8 mouse cellular contexts compared by ENCODE assay signal in genomic region chr3:97226719-97227118, GRCm38 (mm10).
DNase-seq lines count a peak whose midpoint lies in the region; ATAC-seq and TF ChIP-seq lines count a peak whose summit lies in the region.

No protein-coding gene starts in this region.

- H3K9me3 ChIP-seq in MEL (replicated peaks; ENCODE audit: insufficient read depth, low read length), result no peaks in the 10 kb centered on the region
- H3K9me3 ChIP-seq in forebrain, postnatal 0 days (ENCODE audit: low read length), result no peaks in the 10 kb centered on the region

- H3K4me1 ChIP-seq in MEL (ENCODE audit: control insufficient read depth in 1 of 2, insufficient read depth in 2 of 2, low read length in 2 of 2), result peaks cover 3 to 16% of the 10 kb centered on the region in 2 experiments; a peak in 3 of 4 replicates
- H3K4me1 ChIP-seq in forebrain, postnatal 0 days (ENCODE audit: insufficient read depth), result peaks cover 15% of the 10 kb centered on the region

- no peak for TF ChIP-seq CTCF in MEL (IDR thresholded peaks at IDR 0.05 in 2 of 3, conservative IDR thresholded peaks at IDR 0.05 in 1 of 3; ENCODE audit: control insufficient read depth in 1 of 3, insufficient read depth in 1 of 3, low read depth in 2 of 3, low read length in 3 of 3, poor library complexity in 1 of 3, severe bottlenecking in 1 of 3)
- no peak for TF ChIP-seq CTCF in forebrain, postnatal 0 days (IDR thresholded peaks at IDR 0.05; ENCODE audit: low read depth)

- no peak for TF ChIP-seq RAD21 in MEL (IDR thresholded peaks at IDR 0.05; ENCODE audit: low read depth, low read length)

- H3K4me3 ChIP-seq in MEL (ENCODE audit: control insufficient read depth in 1 of 2, insufficient read depth in 1 of 2, low read depth in 2 of 2, low read length in 2 of 2), result peak overlapping the region; percentile 61 to 71
- peak overlapping the region; percentile 91 for H3K4me3 ChIP-seq in forebrain, postnatal 0 days (ENCODE audit: low read depth, low read length)
- peak overlapping the region; percentile 36 for H3K4me3 ChIP-seq in macrophage (ENCODE audit: inconsistent target)

- H3K36me3 ChIP-seq in MEL (ENCODE audit: control insufficient read depth in 1 of 2, insufficient read depth in 2 of 2, low read length in 2 of 2), result peaks cover 0 to 5% of the 10 kb centered on the region in 2 experiments; a peak in 2 of 4 replicates
- H3K36me3 ChIP-seq in forebrain, postnatal 0 days (ENCODE audit: insufficient read depth), result peaks cover 8% of the 10 kb centered on the region; the same call in 1 of the 2 replicates
- peaks cover 5% of the 10 kb centered on the region for H3K36me3 ChIP-seq in macrophage (ENCODE audit: inconsistent target)

- peak overlapping the region; percentile 77 for H3K4me2 ChIP-seq in forebrain, postnatal 0 days (ENCODE audit: low read depth)

- DNase-seq in kidney, adult 18-20 months, result peak; percentile 18
- no peak for DNase-seq in kidney, postnatal 25 days
- peak; percentile 44 for DNase-seq in MEL (ENCODE audit: low read depth, low spot score)
- peak; percentile 29 for DNase-seq in forebrain, postnatal 0 days
- no peak for DNase-seq in gastrocnemius, postnatal 14 days
- DNase-seq in left cerebral cortex, postnatal 14 days (ENCODE audit: low spot score in 2 of 2), result no peak
- DNase-seq in cerebellum, postnatal 14 days, result no peak

- no peak for TF ChIP-seq POLR2A in MEL (IDR thresholded peaks at IDR 0.05; ENCODE audit: control insufficient read depth in 1 of 2, insufficient read depth in 1 of 2, low read depth in 1 of 2, low read length in 2 of 2, poor library complexity in 1 of 2)

- intact Hi-C loops in gastrocnemius, postnatal 14 days (cut with DNase I; ENCODE audit: low total_unique reads), result loop anchor here (5.0 kb wide), 1 partner anchor 71 kb away; the partner anchor contains the start of gene Bcl9
- intact Hi-C loops in left cerebral cortex, postnatal 14 days (cut with DNase I), result loop anchor here (1.0 to 5.0 kb wide), 2 partner anchors 71 to 111 kb away; partner anchors contain the start of gene Bcl9

- H3K79me2 ChIP-seq in MEL (ENCODE audit: control insufficient read depth, insufficient read depth, low read length, poor library complexity) (peaks cover 1% of the 10 kb centered on the region; the same call in 1 of the 2 replicates), macrophage (ENCODE audit: inconsistent target) (no peaks in the 10 kb centered on the region; the same call in 1 of the 2 replicates)

- no peaks in the 10 kb centered on the region for H3K27me3 ChIP-seq in MEL (ENCODE audit: control insufficient read depth in 1 of 2, insufficient read depth in 2 of 2, low read length in 2 of 2)
- no peaks in the 10 kb centered on the region for H3K27me3 ChIP-seq in forebrain, postnatal 0 days (ENCODE audit: insufficient read depth, low read length)

- H3K27ac ChIP-seq in MEL (ENCODE audit: control insufficient read depth, low read depth, low read length), result no peak overlapping the region
- H3K27ac ChIP-seq in forebrain, postnatal 0 days (ENCODE audit: low read depth, low read length), result peak overlapping the region; percentile 86
- no peak overlapping the region for H3K27ac ChIP-seq in macrophage

- WGBS in forebrain, postnatal 0 days, result 2% methylated on average over 18 of the region's 18 CpGs
- 6% methylated on average over 18 of the region's 18 CpGs for WGBS in macrophage (ENCODE audit: missing documents)

- TF ChIP-seq EP300 in MEL (IDR thresholded peaks at IDR 0.05; ENCODE audit: low read depth in 1 of 2, low read length in 2 of 2), result no peak

- H3K9ac ChIP-seq in MEL (ENCODE audit: control insufficient read depth, low read depth, low read length, poor library complexity, severe bottlenecking), result peak overlapping the region; percentile 73
- peak overlapping the region; percentile 79 for H3K9ac ChIP-seq in forebrain, postnatal 0 days

- ATAC-seq in forebrain, postnatal 0 days, result peak; percentile 13

TF ChIP-seq in MEL, 35 proteins besides CTCF, POLR2A, EP300 and RAD21:
- no peak for TF ChIP-seq MAX (IDR thresholded peaks at IDR 0.05; ENCODE audit: low read length)
- TF ChIP-seq KAT2A (conservative IDR thresholded peaks at IDR 0.05; ENCODE audit: low read depth, low read length), result no peak
- TF ChIP-seq ZMIZ1 (IDR thresholded peaks at IDR 0.05; ENCODE audit: low read depth, low read length), result no peak
- no peak for TF ChIP-seq RCOR1 (IDR thresholded peaks at IDR 0.05; ENCODE audit: low read depth, low read length)
- no peak for TF ChIP-seq MAZ (IDR thresholded peaks at IDR 0.05; ENCODE audit: low read depth, low read length)
- no peak for TF ChIP-seq MYB (IDR thresholded peaks at IDR 0.05; ENCODE audit: low read depth, low read length)
- no peak for TF ChIP-seq POLR2AphosphoS2 (IDR thresholded peaks at IDR 0.05; ENCODE audit: low read length)
- no peak; the same call in 1 of the 2 replicates for TF ChIP-seq NELFE (IDR thresholded peaks at IDR 0.05; ENCODE audit: low read depth, low read length)
- no peak for TF ChIP-seq NRF1 (IDR thresholded peaks at IDR 0.05; ENCODE audit: insufficient read depth, low read depth, low read length, poor library complexity, severe bottlenecking)
- no peak for TF ChIP-seq ETS1 (IDR thresholded peaks at IDR 0.05; ENCODE audit: low read depth, low read length)
- TF ChIP-seq USF2 (IDR thresholded peaks at IDR 0.05; ENCODE audit: borderline replicate concordance in 1 of 2, insufficient read depth in 1 of 2, low read depth in 1 of 2, low read length in 2 of 2), result no peak
- no peak for TF ChIP-seq TAL1 (IDR thresholded peaks at IDR 0.05; ENCODE audit: low read length)
- no peak for TF ChIP-seq TCF12 (IDR thresholded peaks at IDR 0.05; ENCODE audit: low read depth, low read length)
- TF ChIP-seq MXI1 (IDR thresholded peaks at IDR 0.05; ENCODE audit: low read depth, low read length), result no peak
- no peak for TF ChIP-seq MAFK (IDR thresholded peaks at IDR 0.05; ENCODE audit: borderline replicate concordance, low read depth, low read length)

Comparison
In these comparisons a context has a peak if more than half of its experiments do, and no peak if none do; other contexts are left out.
1. DNase-seq: peak in kidney, adult 18-20 months (single experiment), MEL (single experiment) and forebrain, postnatal 0 days (single experiment); none in kidney, postnatal 25 days (0 of 2), gastrocnemius, postnatal 14 days (single experiment), left cerebral cortex, postnatal 14 days (0 of 2) and cerebellum, postnatal 14 days (0 of 2).
2. H3K4me3 ChIP-seq: peak in every context shown above with its lines; median percentile 91 in forebrain, postnatal 0 days; 66 in MEL; 36 in macrophage.